Mouse (Mus musculus) layer of hippocampus, postnatal 10 days (tissue): ENCODE results near the gene Gm17482. TPM values are rescaled to one million over a fixed set of nuclear protein-coding genes. Genes with fewer than 3 reads are reported as not detected.

ENCODE experiments used
- DNase-seq, 2 experiments: peaks; one replicate each; pipeline ENCODE4 v3.0.0; 2021; ENCODE audit warnings: low spot score in 2 of 2
- total RNA-seq, 2 experiments: library from RNA; stranded (reverse); gene quantifications; 2 replicates each; pipeline ENCODE4 v1.2.3; 2021

Gm17482 gene
- total RNA-seq, 2 experiments from 2014 or later = not detected

- no peak for DNase-seq
These were observed 64.7 kb downstream of the Gm17482 start for GRCm38 (mm10) chr6:115291823-115292222.

GRCm38 (mm10) chr6:115292621-115293020, 65.5 kb downstream of the Gm17482 start:
- no peak for DNase-seq

- DNase-seq = no peak
These were observed 66.7 kb downstream of the Gm17482 start for GRCm38 (mm10) chr6:115293877-115294276.

- DNase-seq = no peak
These were observed 80.0 kb downstream of the Gm17482 start for GRCm38 (mm10) chr6:115307134-115307533.

Other genes with a start within 250 kb of the Gm17482 start
- gene Tamm41, start 189.5 kb upstream of the Gm17482 start, total RNA-seq = 10 to 100 TPM; 22.7 to 23.5 TPM
- 100 to 1,000 TPM; 429 to 484 TPM for gene Syn2, start 92.4 kb upstream of the Gm17482 start, total RNA-seq
- 10 to 100 TPM; 20.5 to 22.3 TPM for gene Timp4, start 24.9 kb downstream of the Gm17482 start, total RNA-seq
- gene Pparg, start 133.6 kb downstream of the Gm17482 start, total RNA-seq = 1 to 10 TPM; 1.1 TPM